ENCODE assay signal across 10 mouse cellular contexts in genomic region chrX:103557496-103557895, GRCm38 (mm10).
A peak's percentile ranks its signal among the peaks of the same experiment; 100 is the strongest.
DNase-seq lines count a peak whose midpoint lies in the region; ATAC-seq lines count a peak whose summit lies in the region.
"Had no signal": no experiment of that assay in that cellular context is flagged by ENCODE, and none has a peak within 500 bp of the region (broad histone marks: within the 10 kb centered on the region; RNA-seq: fewer than 3 reads in every experiment).

No protein-coding gene starts in this region.

- 66% methylated on average over 4 of the region's 4 CpGs for whole genome bisulfite sequencing in hindbrain, embryonic 15.5 days
- 85% methylated on average over 4 of the region's 4 CpGs for WGBS in hindbrain, embryonic 12.5 days
- WGBS in liver, embryonic 12.5 days (ENCODE audit: insufficient replicate concordance), result 64% methylated on average over 4 of the region's 4 CpGs

- H3K4me1 ChIP-seq in hindbrain, embryonic 15.5 days (replicated peaks), result peaks cover 13% of the 10 kb centered on the region
- H3K4me1 ChIP-seq in hindbrain, embryonic 12.5 days, result peaks cover 14% of the 10 kb centered on the region
- peaks cover 15% of the 10 kb centered on the region; the same call in 1 of the 2 replicates for H3K4me1 ChIP-seq in liver, embryonic 12.5 days

- H3K9me3 ChIP-seq in hindbrain, embryonic 15.5 days, result no peaks in the 10 kb centered on the region
- no peaks in the 10 kb centered on the region for H3K9me3 ChIP-seq in hindbrain, embryonic 12.5 days (replicated peaks)
- H3K9me3 ChIP-seq in liver, embryonic 12.5 days (replicated peaks), result no peaks in the 10 kb centered on the region

- intact Hi-C loops in gastrocnemius, postnatal 14 days (cut with DNase I; ENCODE audit: low total_unique reads), result no loop called here

- peak; percentile 26 for DNase-seq in adrenal gland, adult 2 months
- DNase-seq in adrenal gland, postnatal 25 days, result no peak
- peak; percentile 10 for DNase-seq in 416B (ENCODE audit: low read depth)
- DNase-seq in gastrocnemius, postnatal 14 days, result no peak
- DNase-seq in urinary bladder, postnatal 14 days (ENCODE audit: low spot score), result no peak
- DNase-seq: kidney, postnatal 10 days; spleen, adult 18-20 months had no signal

- no peak overlapping the region for H3K4me3 ChIP-seq in hindbrain, embryonic 15.5 days
- H3K4me3 ChIP-seq in hindbrain, embryonic 12.5 days, result no peak overlapping the region
- H3K4me3 ChIP-seq in liver, embryonic 12.5 days, result no peak overlapping the region

- H3K27ac ChIP-seq in hindbrain, embryonic 15.5 days (replicated peaks), result 0 out of 2 replicates have a peak overlapping the region, but pooled peaks have one; percentile 34
- H3K27ac ChIP-seq in hindbrain, embryonic 12.5 days, result no peak overlapping the region; the same call in 1 of the 2 replicates
- peak overlapping the region; percentile 68 for H3K27ac ChIP-seq in liver, embryonic 12.5 days

- no peak overlapping the region for H3K4me2 ChIP-seq in hindbrain, embryonic 15.5 days
- no peak overlapping the region for H3K4me2 ChIP-seq in hindbrain, embryonic 12.5 days (replicated peaks)
- no peak overlapping the region for H3K4me2 ChIP-seq in liver, embryonic 12.5 days

- H3K27me3 ChIP-seq in hindbrain, embryonic 15.5 days, result no peaks in the 10 kb centered on the region
- H3K27me3 ChIP-seq in hindbrain, embryonic 12.5 days, result no peaks in the 10 kb centered on the region
- no peaks in the 10 kb centered on the region for H3K27me3 ChIP-seq in liver, embryonic 12.5 days (replicated peaks)

- no peaks in the 10 kb centered on the region for H3K36me3 ChIP-seq in hindbrain, embryonic 15.5 days
- no peaks in the 10 kb centered on the region for H3K36me3 ChIP-seq in hindbrain, embryonic 12.5 days
- H3K36me3 ChIP-seq in liver, embryonic 12.5 days, result peaks cover 7% of the 10 kb centered on the region

- no peak overlapping the region for H3K9ac ChIP-seq in hindbrain, embryonic 15.5 days
- no peak overlapping the region for H3K9ac ChIP-seq in hindbrain, embryonic 12.5 days
- H3K9ac ChIP-seq in liver, embryonic 12.5 days, result no peak overlapping the region

- ATAC-seq in hindbrain, embryonic 15.5 days (ENCODE audit: low FRiP score, low read depth), result no peak
- no peak for ATAC-seq in hindbrain, embryonic 12.5 days (ENCODE audit: low FRiP score)
- no peak for ATAC-seq in liver, embryonic 12.5 days

Comparison
In these comparisons a context has a peak if more than half of its experiments do, and no peak if none do; other contexts are left out.
1. DNase-seq: peak in adrenal gland, adult 2 months (single experiment) and 416B (single experiment); none in adrenal gland, postnatal 25 days (single experiment), gastrocnemius, postnatal 14 days (single experiment) and urinary bladder, postnatal 14 days (single experiment).